Mouse (Mus musculus): ENCODE results near the gene Pls1. TPM values are rescaled to one million over a fixed set of nuclear protein-coding genes. Genes with fewer than 3 reads are reported as not detected.

Gene Pls1
- polyA plus RNA-seq, 2 experiments = 3.2 to 11.0 TPM

GRCm38 (mm10) chr9:95771671-95772070 lies 73.4 kb downstream of the Pls1 start:
- Histone ChIP-seq H3K4me1 (replicated peaks; ENCODE audit: control insufficient read depth in 2 of 2, insufficient read depth in 2 of 2, low read length in 1 of 2) (no peaks in the 10 kb centered on the region), H3K4me2 (ENCODE audit: low read depth) (no peak overlapping the region), H3K4me3 (ENCODE audit: insufficient read depth in 1 of 2, low read depth in 2 of 2, low read length in 2 of 2) (no peak overlapping the region), H3K27ac (no peak overlapping the region), H3K9ac (replicated peaks) (no peak overlapping the region), H3K27me3 (ENCODE audit: control insufficient read depth, insufficient read depth, low read length) (no peaks in the 10 kb centered on the region), H3K36me3 (replicated peaks; ENCODE audit: control insufficient read depth, insufficient read depth, low read depth) (no peaks in the 10 kb centered on the region), H3K9me3 (ENCODE audit: control insufficient read depth, low read length) (no peaks in the 10 kb centered on the region)
- WGBS (ENCODE audit: insufficient replicate concordance) = 52% methylated on average over 2 of the region's 2 CpGs
- ATAC-seq (ENCODE audit: insufficient read depth) (no peak), DNase-seq (ENCODE audit: low read depth in 3 of 3, low spot score in 3 of 3) (no peak)
- TF ChIP-seq EP300 (IDR thresholded peaks at IDR 0.05; ENCODE audit: low read depth) (no peak), CTCF (IDR thresholded peaks at IDR 0.05; ENCODE audit: low read depth) (no peak)

DNA sequence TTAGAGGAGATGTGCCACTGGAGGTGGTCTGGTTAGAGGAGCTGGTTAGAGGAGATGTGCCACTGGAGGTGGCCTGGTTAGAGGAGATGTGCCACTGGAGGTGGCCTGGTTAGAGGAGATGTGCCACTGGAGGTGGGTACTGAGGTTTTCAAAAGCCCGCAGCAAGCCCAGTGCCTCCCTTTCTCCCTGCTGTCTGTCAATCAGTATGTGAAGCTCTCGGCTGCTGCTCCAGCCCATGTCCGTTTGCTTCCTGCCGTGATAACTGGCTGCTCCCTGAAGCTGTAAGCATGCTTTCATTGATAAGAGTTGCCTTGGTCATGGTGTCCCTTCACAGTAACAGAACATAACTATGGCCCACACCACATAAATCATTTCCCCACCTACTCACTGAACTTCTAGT lies 81.9 kb downstream of the Pls1 start:
- Histone ChIP-seq H3K9me3 (ENCODE audit: control insufficient read depth, low read length) (no peaks in the 10 kb centered on the region), H3K36me3 (replicated peaks; ENCODE audit: control insufficient read depth, insufficient read depth, low read depth) (no peaks in the 10 kb centered on the region), H3K27ac (no peak overlapping the region), H3K27me3 (ENCODE audit: control insufficient read depth, insufficient read depth, low read length) (no peaks in the 10 kb centered on the region), H3K4me2 (ENCODE audit: low read depth) (no peak overlapping the region), H3K4me3 (ENCODE audit: insufficient read depth in 1 of 2, low read depth in 2 of 2, low read length in 2 of 2) (no peak overlapping the region), H3K4me1 (replicated peaks; ENCODE audit: control insufficient read depth in 2 of 2, insufficient read depth in 2 of 2, low read length in 1 of 2) (no peaks in the 10 kb centered on the region), H3K9ac (replicated peaks) (no peak overlapping the region)
- no peak for TF ChIP-seq EP300 (IDR thresholded peaks at IDR 0.05; ENCODE audit: low read depth)
- TF ChIP-seq CTCF (IDR thresholded peaks at IDR 0.05; ENCODE audit: low read depth) = no peak
- 14% methylated on average over 4 of the region's 4 CpGs for WGBS (ENCODE audit: insufficient replicate concordance)
- DNase-seq (ENCODE audit: low read depth in 3 of 3, low spot score in 3 of 3) (no peak), ATAC-seq (ENCODE audit: insufficient read depth) (no peak)

GRCm38 (mm10) chr9:95762228-95762627 lies 82.9 kb downstream of the Pls1 start:
- Histone ChIP-seq H3K27me3 (ENCODE audit: control insufficient read depth, insufficient read depth, low read length) (no peaks in the 10 kb centered on the region), H3K36me3 (replicated peaks; ENCODE audit: control insufficient read depth, insufficient read depth, low read depth) (no peaks in the 10 kb centered on the region), H3K4me2 (ENCODE audit: low read depth) (no peak overlapping the region), H3K4me1 (replicated peaks; ENCODE audit: control insufficient read depth in 2 of 2, insufficient read depth in 2 of 2, low read length in 1 of 2) (no peaks in the 10 kb centered on the region), H3K4me3 (ENCODE audit: insufficient read depth in 1 of 2, low read depth in 2 of 2, low read length in 2 of 2) (no peak overlapping the region), H3K27ac (no peak overlapping the region), H3K9ac (replicated peaks) (no peak overlapping the region), H3K9me3 (ENCODE audit: control insufficient read depth, low read length) (no peaks in the 10 kb centered on the region)
- TF ChIP-seq EP300 (IDR thresholded peaks at IDR 0.05; ENCODE audit: low read depth) (no peak), CTCF (IDR thresholded peaks at IDR 0.05; ENCODE audit: low read depth) (no peak)
- 71% methylated on average over 3 of the region's 3 CpGs for WGBS (ENCODE audit: insufficient replicate concordance)
- no peak for DNase-seq (ENCODE audit: low read depth in 3 of 3, low spot score in 3 of 3)
- no peak for ATAC-seq (ENCODE audit: insufficient read depth)

DNA sequence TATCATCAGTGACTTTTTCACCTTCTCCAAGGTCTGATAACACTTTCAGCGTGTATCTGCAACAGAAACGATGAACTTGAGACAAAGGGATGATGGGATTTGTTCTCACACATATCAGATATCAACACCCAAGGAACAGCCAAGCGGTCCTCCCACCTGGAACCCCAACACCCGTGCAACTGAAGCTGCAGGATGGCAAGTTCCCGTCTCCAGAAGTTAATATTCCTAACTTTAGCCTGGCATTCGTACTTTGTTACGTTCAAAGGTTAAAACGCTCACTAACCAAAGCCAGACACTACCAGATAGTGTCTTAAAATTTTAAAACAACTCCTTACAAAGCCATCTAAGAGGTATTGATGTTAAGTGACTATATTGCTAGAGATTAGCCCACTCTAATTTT lies 83.7 kb downstream of the Pls1 start:
- no peak for TF ChIP-seq CTCF (IDR thresholded peaks at IDR 0.05; ENCODE audit: low read depth)
- no peak for TF ChIP-seq EP300 (IDR thresholded peaks at IDR 0.05; ENCODE audit: low read depth)
- 70% methylated on average over 8 of the region's 8 CpGs for WGBS (ENCODE audit: insufficient replicate concordance)

GRCm38 (mm10) chr9:95750746-95751145 lies 94.4 kb downstream of the Pls1 start:
- DNase-seq (ENCODE audit: low read depth in 3 of 3, low spot score in 3 of 3) = no peak
- WGBS (ENCODE audit: insufficient replicate concordance) = 35% methylated on average over 9 of the region's 9 CpGs
- peaks cover 27% of the 10 kb centered on the region for H3K27me3 ChIP-seq (ENCODE audit: control insufficient read depth, insufficient read depth, low read length)
- no peak for ATAC-seq (ENCODE audit: insufficient read depth)
- H3K27ac ChIP-seq = no peak overlapping the region
- H3K4me1 ChIP-seq (replicated peaks; ENCODE audit: control insufficient read depth in 2 of 2, insufficient read depth in 2 of 2, low read length in 1 of 2) = no peaks in the 10 kb centered on the region
- H3K9ac ChIP-seq (replicated peaks) = no peak overlapping the region
- no peak for TF ChIP-seq CTCF (IDR thresholded peaks at IDR 0.05; ENCODE audit: low read depth)
- no peak for TF ChIP-seq EP300 (IDR thresholded peaks at IDR 0.05; ENCODE audit: low read depth)
- H3K36me3 ChIP-seq (replicated peaks; ENCODE audit: control insufficient read depth, insufficient read depth, low read depth) = no peaks in the 10 kb centered on the region
- no peaks in the 10 kb centered on the region for H3K9me3 ChIP-seq (ENCODE audit: control insufficient read depth, low read length)
- H3K4me2 ChIP-seq (ENCODE audit: low read depth) = peak overlapping the region; percentile 76; the same call in 1 of the 2 replicates
- no peak overlapping the region for H3K4me3 ChIP-seq (ENCODE audit: insufficient read depth in 1 of 2, low read depth in 2 of 2, low read length in 2 of 2)

More for the DNA sequence above, 83.7 kb downstream of the Pls1 start:
- no peak overlapping the region for H3K9ac ChIP-seq (replicated peaks)
- H3K4me3 ChIP-seq (ENCODE audit: insufficient read depth in 1 of 2, low read depth in 2 of 2, low read length in 2 of 2) = no peak overlapping the region
- no peak overlapping the region for H3K4me2 ChIP-seq (ENCODE audit: low read depth)
- no peaks in the 10 kb centered on the region for H3K27me3 ChIP-seq (ENCODE audit: control insufficient read depth, insufficient read depth, low read length)
- H3K27ac ChIP-seq = no peak overlapping the region
- H3K9me3 ChIP-seq (ENCODE audit: control insufficient read depth, low read length) = no peaks in the 10 kb centered on the region
- no peaks in the 10 kb centered on the region for H3K4me1 ChIP-seq (replicated peaks; ENCODE audit: control insufficient read depth in 2 of 2, insufficient read depth in 2 of 2, low read length in 1 of 2)
- DNase-seq (ENCODE audit: low read depth in 3 of 3, low spot score in 3 of 3) (no peak), ATAC-seq (ENCODE audit: insufficient read depth) (no peak)
- no peaks in the 10 kb centered on the region for H3K36me3 ChIP-seq (replicated peaks; ENCODE audit: control insufficient read depth, insufficient read depth, low read depth)

All from liver, embryonic 14.5 days (tissue).